Mouse (Mus musculus) CD4-positive, CD25-positive, alpha-beta regulatory T cell, adult 2 months (primary cell): ENCODE measurements at regions not wholly inside any gene's neighbourhood (a gene's known extent, or its start where the extent isn't known, plus 50 kb on each side); places are given as distances from the start of the nearest gene placed in this dataset.
A peak's percentile ranks its signal among the peaks of the same experiment; 100 is the strongest.

ENCODE experiments used
- DNase-seq: peaks from one replicate; pipeline ENCODE4 v3.0.0-alpha.2; 2012; ENCODE audit warnings: low read depth, low spot score

DNA sequence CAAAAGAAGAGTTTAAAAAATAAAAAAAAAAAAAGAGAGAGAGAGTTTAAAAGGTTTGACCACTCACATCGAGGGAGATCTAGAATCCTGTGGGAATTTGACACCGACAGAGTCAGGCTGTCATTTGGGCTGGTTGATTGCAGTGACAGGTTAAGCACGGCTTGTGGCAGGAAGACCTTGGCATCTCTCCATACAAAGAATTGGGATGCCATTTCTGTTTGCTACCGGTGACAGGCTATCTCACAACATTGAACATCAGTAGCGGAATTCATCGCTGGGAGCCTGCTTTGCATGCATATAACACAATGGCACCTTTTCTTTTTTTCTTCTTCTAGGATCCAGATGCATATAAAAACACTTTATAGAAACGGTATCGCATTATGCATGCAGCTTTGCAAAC lies 53.7 kb upstream of the Gm26657 start:
- no peak for DNase-seq

GRCm38 (mm10) chr4:56685696-56686095 lies 54.2 kb upstream of the Gm26657 start:
- no peak for DNase-seq

GRCm38 (mm10) chr4:56685123-56685522 lies 54.7 kb upstream of the Gm26657 start:
- DNase-seq: peak; percentile 79

DNA sequence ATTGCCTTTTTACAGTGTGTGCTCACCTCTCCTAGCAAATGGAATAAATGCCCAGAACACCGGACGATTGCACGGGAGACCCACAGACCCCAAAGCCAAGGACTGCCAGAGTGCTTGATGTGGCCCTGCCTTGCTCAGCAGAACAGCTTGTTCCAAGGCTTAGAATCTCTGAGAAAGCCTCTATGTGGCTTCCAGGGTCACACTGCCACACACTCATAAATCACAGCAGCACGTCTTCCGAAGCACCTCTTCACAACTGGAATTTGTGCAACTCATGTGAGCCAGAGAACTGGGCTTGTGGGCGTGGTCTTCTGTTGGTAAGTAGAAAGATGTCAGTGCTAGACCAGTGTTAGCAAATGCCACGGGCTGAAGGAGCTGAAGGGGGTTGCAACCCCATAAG lies 55.8 kb upstream of the Gm26657 start:
- DNase-seq: no peak

DNA sequence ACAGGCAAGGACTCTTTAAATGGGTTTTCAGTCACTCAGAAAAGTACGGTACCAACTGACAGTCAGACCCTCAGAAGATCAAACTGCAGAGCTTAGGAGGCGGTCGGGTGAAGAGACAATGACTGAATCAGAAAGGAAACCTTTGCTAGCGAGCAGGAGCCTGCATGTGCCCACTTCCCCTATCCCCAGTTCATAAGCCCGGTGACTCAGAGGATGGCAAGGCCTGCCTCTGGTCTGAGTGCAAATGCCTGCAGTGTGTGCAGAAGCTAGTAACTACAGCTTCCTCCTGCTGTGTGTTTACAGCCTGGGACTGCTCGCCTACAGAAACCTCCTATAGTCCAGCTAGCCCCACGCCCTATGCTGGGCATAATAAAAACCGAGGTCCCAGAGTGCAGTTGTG lies 58.7 kb upstream of the Gm26657 start:
- DNase-seq: no peak

GRCm38 (mm10) chr4:56673868-56674267 lies 66.0 kb upstream of the Gm26657 start:
- DNase-seq: no peak

DNA sequence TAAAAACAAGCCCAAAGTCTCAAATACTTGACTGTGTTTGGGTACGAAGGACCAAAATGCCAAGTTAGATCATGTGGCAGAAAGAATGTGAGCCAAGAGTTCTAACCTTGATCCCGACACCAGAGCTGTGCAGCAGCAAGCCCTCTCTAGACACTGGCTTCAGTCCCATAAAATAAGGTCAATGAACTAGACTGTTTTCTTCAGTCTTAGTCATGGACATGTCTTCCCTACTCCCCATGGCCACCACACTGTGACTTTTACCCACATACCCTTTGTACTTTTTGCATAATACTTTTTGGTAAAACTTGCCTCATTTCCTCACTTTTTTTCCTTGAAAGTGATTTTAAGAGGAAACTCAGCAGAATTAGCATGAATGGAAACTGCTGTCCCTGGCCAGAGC lies 74.9 kb upstream of the Gm26657 start:
- DNase-seq: no peak

DNA sequence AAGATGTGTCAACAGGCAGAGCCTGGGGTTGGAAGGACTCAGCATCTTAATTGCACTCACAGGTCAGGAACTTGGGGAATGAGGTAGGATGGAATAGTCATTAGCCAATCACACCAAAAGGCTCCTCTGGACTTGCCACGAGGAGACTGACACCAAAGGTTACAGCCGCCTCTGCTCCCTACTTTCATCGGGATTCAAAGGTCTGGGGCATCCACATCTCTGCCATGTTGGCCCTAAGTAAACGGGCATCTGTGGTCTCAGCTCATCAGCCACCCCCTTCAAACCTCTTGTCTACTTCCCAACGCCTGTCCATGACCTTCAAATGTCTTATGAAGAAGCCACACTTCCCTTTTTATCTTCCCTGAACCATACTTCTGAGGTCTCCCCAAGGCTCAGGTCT lies 78.1 kb upstream of the Gm26657 start:
- DNase-seq: no peak

- no peak for DNase-seq
Observed at GRCm38 (mm10) chr4:56657046-56657445, 82.8 kb upstream of the Gm26657 start.

- DNase-seq: no peak
Observed at GRCm38 (mm10) chr4:56654327-56654726, 85.5 kb upstream of the Gm26657 start.

DNA sequence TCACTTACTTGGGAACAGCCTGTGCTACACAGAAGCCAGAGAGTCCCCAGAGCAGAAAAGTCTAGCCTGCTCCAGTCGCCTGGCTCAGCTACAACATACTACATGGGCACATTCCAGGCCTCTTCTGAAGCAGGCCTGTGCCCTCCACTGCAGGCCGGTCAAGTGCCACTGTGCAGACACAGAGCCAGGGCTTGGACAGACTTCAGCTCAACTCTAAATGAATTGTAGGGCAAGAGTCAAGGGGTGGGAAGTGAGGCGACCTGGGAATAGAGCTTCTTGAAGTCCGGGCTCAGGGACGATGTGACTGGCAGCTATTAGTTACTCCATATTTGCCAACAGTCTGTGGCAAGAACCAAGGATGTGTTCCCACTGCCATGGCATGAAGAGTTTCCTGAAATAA lies 87.1 kb upstream of the Gm26657 start:
- DNase-seq: no peak

- no peak for DNase-seq
Observed at GRCm38 (mm10) chr4:56649731-56650130, 90.1 kb upstream of the Gm26657 start.

- no peak for DNase-seq
Observed at GRCm38 (mm10) chr4:56643999-56644962, 95.6 kb upstream of the Gm26657 start.

DNA sequence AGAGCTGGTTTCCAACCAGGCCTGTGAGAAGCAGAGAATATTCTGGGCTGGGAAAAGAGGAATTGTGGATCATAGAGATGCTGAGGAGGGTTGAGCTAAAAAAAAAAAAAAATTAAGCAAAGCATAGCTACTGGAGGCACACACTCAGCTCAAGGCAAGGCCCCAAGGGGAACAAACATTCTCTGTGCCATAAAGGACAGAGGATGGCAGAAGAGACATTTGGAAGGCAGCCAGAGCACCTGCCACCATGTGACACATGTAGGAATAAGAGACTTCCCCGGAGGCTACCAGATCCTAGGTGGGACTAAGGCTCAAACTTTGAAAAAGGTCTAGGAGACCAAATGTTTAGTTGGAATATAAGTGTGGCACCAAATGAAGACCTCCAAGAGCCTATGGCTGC lies 96.4 kb upstream of the Gm26657 start:
- no peak for DNase-seq

DNA sequence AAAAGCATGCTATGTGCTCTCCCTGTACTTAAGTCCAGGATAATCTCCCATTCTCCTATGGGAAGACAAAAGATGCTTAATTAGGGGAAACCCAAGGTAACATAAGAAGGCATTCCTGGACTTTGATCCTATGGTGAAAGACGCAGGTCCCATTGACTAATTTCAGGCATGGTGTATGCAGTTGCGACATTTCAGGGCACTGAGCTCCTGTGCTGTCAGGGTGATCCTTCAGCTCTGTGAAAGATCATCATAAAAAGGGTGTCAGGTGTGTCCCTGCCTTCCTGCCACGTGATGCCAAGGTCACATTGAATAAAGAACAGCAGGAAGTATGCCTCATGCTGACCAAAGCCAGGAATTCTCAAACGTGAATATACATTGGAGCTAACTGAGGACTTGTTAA lies 100.2 kb upstream of the Gm26657 start:
- DNase-seq: no peak

GRCm38 (mm10) chr4:56638704-56639478 lies 101.0 kb upstream of the Gm26657 start:
- no peak for DNase-seq

DNA sequence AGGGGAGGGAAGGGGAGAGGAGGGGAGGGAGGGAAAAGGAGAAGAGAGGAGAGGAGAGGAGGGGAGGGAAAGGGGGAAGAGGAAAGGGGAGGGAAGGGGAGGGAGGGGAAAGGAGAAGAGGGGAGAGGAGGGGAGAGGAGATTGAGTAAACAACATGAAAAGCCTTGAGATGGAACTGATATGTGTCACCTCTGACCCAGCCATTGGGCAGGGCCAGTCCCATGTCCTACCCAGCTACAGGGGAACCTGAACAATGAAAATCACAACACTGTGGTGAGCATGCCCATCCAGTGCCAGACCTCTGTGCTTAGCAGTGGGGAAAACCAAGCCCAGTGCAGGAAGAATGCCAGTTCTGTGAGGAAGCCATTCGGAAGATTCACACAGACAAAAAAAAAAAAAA lies 103.6 kb upstream of the Gm26657 start:
- DNase-seq: no peak

DNA sequence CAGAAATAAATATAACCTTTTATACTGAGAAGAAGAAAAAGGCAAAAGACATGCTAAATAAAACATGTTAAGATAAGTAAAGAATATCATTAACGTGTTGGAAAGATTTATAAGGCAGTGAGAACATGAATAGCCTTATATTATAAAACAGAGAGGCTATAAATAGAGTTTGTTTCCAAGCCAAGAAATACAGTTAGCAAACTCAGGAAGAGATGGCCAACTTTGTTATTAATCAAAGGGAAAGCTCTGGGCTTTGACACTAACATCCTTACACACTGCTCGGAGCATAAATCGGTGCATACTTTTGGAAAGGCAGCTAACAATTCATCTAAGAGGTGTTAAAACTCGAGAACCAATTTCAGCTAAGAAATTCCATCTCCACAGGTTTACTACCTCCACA lies 106.3 kb upstream of the Gm26657 start:
- DNase-seq: no peak

DNA sequence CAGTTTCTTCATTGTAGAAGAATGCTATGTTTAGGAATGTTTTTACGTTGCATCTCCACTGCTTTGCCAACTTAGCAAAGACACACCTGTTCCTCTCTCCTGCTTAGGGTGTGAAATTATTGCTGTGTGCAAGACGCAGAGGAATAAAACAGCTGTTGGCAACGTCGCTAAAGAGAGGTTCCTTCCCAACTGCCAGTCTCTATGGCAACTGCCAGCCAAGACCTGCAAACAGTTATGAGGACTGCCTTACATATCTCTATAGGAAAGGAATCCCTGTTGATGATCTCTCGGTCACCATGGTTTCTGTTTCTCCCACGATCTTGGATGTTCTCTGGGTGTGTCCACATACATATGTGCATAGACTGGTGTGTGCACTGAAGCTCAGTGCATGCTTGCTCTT lies 109.6 kb upstream of the Gm26657 start:
- no peak for DNase-seq

DNA sequence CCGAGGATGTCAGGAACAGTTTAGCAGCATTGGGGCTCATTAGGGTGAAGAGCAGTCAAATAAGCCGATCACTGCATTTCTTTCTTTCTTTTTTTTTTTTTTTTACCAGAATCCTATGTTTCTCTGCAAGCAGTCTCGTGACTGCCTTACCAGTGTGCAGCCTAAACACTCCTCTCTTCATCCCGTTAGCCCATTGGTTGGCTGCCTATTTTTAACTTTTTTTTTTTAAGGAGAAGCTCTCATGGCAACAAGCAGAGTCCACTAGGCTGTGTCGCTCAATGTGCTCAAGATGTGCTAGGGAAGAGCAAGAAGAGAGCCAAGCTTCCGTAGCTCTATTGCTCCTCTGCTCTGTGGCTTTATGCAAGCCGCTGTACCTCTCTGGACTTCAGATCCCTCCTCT lies 112.7 kb upstream of the Gm26657 start:
- no peak for DNase-seq

GRCm38 (mm10) chr4:56621782-56622181 lies 118.1 kb upstream of the Gm26657 start:
- no peak for DNase-seq

DNA sequence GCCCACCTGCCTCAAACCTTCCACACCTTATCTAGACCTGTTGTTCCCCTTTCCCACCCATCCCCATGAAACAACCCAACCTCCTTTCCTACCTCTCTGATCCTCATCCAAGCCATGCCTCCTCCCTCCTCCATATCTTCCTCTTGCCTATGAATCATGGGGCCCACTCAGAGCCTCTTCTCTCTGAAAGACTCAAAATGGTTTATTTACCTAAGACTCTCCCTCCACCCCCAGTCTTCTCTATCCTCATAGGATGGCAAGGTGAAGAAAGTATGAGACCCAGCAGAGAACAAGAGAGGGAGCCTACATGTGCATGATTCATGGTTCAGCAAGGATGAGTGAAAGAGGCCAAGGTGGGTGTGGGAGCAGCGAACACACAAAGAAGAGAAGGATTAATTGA lies 118.5 kb upstream of the Gm26657 start:
- no peak for DNase-seq

DNA sequence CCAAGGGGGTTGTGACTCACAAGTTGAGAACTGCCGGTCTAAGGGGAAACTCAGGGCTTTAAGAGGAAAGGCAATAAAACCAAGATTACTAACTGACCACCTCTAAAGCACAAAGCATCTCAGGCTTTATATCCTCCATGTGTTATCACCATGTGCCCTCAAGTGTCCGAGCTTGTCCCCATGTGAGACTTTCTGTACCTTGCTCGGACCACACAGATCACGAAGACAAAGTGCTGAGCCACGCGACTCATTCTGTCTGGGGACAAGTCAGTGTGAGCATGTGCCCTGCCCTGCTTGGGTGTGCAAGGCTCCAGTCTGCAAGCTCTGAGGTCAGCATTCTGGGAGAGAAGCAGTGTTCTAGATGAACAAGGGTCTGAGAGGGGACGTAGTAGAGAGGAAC lies 119.2 kb upstream of the Gm26657 start:
- DNase-seq: no peak
